Mouse (Mus musculus): ENCODE results near the gene Zfp57. TPM values are rescaled to one million over a fixed set of nuclear protein-coding genes. Genes with fewer than 3 reads are reported as not detected.
"Not testable (repeated sequence)": the region's sequence is repeated elsewhere in the genome, so short reads cannot be mapped to it uniquely, and the experiment has no call there.

The Zfp57 gene
- 10 to 100 TPM; 15.9 to 18.1 TPM for total RNA-seq (2021)

DNA sequence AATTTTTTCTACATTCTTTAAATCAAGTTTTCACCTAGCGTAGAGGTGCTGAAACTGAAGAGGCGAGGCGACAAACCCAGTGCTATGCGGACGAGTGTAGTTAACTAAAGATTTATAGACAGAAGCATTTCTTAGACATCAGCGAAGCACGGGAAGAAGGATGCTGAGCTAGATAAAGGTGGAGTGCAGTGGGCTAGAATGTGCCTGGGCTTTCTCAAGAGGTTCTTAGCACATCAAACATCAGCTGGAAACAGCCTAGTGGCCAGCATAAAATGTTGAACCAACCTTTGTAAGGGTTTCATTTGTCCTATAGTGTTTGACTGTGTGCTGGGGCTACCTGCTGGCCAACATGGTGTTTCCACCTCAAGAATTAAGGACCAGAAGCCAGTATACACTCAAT is at the start of gene Zfp57:
TSS of gene Zfp57 (plus strand) at position 301 of the 400 bp plus-strand sequence.
- DNase-seq = no peak

DNA sequence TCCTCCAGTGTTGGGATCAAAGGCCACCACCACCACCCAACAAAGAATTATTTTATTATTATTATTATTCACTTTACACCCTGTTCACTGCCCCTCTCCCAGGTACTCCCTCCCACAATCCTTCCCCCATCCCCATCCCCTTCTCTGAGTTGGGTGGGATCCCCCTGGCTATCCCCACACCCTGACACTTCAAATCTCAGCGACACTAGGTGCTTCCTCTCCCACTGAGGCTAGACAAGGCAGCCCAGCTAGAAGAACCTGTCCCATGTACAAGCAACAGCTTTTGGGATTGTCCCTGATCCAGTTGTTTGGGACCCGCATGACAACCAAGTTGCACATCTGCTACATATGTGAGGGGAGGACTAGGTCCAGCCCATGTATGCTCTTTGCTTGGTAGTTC is 48.3 kb upstream of the Zfp57 start:
- no peak for DNase-seq

DNA sequence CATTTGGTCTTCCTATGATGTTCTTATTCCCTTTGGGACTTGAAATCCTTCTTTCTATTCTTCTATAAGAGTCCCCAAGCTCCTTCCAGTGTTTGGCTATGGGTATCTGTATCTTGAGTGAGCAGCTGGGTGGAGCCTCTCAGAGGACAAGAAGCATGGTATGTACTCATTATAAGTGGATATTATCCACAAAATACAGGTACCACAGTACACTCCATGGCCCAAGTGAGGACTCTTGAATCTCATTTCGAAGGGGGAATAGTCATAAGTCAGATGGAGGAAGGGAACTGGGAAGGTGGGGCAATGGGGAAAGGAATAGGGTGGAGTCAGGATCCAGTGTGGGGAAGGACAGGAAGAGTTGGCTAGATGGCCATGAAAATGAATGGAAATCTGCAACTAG is 47.9 kb upstream of the Zfp57 start:
- no peak for DNase-seq

DNA sequence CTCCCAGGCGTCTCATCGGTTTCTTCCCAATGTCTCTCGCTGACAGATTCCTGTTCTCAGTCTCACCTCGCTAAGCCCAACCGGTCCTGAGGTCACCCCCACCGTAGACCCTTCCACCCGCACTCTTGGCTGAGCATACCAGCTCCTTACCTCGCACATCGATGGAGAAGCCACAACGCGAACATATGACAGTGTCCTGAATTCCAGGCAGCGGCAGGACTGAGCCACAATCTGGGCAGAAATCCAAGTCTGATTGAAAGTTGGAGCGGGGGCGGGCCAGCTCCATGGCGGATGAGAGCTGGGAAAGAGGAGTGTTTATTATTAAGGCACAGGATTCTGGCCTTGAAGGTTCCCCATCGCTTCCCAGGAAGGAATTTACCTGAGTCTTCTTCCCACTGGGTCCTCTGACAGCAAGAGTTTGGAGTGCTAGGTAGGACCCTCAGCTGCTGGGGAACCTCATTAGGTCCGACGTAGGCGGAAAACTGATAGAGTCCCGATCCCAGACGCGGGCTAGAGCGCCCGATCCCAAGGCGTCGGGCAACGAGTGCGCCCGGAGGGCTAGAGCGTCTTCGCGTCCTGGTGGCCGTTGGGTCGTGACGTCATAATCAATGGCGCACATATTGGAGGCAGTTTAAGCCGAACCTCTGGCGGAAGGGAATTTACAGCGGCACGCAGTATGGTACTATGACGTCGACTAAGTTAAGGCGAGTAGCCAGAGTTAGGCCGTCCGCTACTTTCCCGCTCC is 42.8 kb upstream of the Zfp57 start, which contains the start of the genes Znrd1 and Znrd1as:
TSS of gene Znrd1 (minus strand) at position 561 of the 745 bp plus-strand sequence.
TSS of gene Znrd1as (plus strand) at position 594 of the 745 bp plus-strand sequence.
- peak; percentile 93 to 95 for DNase-seq

DNA sequence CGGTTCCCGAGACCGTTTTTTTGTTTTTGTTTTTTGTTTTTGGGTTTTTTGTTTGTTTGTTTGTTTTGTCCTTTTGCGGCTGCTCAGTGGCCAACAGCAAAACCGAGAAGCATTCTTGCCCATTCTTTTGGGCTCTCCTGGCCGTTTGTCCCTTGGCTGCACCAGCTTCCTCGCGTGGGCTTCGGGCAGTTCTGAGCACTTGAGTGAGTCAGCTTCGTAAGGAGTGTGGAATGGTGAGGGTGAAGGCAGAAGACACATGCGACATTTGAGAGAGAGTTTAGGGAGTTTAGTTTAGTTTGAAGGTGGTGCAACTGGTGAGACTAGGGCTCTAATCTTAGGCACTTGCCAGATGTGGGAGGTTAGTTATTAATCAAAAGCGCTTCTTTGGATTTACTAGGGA is 42.1 kb upstream of the Zfp57 start:
- DNase-seq = no peak

DNA sequence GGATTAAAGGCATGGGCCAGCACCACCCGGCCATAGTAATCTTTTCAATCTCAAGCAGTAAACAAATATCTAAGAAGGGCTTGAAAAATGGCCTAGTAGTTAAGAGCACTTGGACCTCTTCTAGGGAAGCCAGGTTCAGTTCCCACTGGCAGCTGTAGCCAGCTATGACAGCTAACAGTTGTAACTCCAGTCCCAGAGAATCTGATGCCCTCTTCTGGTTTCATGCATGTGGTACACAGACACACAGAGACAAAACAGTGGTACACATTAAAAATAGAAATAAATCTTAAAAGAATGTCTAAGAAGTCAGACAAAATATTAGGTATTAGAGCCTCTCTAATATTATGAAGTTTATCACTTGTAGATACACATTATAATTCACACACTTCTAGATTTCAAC is 39.8 kb upstream of the Zfp57 start:
- no peak for DNase-seq

DNA sequence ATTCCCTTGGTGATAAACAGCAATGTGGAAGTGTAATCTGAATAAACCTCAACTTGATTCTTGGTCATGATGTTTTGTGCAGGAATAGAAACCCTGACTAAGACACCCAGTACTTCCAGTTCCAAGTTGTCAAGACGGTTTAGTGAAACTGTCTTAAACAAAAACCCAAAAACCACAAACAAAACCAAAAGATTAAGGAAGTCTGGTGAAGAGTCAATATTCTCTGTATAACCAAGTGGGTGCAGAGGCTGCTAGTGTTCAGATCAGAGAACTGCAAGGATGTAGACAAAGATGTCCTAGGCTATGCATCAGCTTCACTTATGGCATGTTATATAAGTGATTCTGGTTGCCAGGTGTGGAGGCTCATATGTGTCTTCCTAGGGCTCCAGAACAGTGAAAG is 34.1 kb upstream of the Zfp57 start:
- no peak for DNase-seq

DNA sequence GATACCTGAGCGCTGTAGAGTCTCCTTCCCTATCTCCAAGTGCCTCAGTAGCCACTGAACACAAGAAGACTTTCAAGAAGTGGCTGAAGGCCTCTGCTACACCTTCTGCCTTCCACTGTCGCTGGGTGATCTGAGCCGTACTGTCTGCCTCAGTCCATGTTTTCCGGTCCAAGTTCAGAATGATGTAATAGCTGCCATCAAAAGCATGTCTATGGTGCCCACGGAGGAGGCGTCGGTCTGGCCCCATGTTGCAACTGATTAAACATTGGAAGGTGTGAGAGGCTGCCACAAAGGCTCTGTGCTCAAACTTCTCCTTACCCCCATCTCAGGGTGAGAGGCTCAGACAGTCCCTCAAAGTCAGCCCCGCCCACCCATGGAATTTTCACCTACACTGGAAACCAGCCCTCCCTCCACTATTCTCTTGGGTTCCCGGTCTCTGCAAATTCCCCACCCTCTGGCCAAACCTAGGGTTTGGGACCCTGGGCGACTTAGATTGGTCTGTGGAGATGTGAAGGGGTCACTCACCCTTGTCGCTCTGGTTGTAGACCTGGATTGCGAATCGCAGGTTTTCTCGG is 30.6 kb upstream of the Zfp57 start:
- no peak for DNase-seq

DNA sequence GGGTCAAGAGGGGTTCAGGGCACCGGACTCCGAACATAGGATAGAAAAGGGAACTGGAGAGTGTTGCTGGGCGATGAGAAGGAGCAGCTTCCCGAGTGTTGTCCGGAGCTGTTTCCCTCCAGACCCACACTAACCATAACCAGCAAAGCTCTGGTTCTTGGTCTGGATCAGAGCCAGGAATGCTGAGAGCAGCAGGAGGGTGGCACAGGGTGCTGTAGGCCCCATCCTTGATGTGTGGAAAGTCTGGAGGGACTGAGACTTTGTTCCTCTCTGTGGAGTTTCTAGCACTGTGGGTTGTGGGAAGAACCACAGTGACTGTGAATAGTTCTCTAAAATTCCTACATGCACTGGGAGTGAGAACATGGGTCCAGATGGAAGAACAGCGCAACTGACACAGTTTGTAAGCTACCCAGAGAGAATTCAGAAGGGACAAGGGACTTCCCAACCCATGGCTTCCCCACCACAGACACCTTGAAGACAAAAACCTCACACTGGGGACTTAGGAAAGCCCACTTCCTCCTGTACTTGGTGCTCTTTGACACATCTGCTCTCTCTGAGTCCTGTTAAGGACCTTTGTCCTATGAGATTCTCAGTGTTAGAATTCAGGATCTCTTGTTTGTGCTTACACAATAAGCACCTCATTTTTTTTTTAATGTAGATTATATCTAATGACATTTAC is 29.7 kb upstream of the Zfp57 start:
- DNase-seq = no peak

DNA sequence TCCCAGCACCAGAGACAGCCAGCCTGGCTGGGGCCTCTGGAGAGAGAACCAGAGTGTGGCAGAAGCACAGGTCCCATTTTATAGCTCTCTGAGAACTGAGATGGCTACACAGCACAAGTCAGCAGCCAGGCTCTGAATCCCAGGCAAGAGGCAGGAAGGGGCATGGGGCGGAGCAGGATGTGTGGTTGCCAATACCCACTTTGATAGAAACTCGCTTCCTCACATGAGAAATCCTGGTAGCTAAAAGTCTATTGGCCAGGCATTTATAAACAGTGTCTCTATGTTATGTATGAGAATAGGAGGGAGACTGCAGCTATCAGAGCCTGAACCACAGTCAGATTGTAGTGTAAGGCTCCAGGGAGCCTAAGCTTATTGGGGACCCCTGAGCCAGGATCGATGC is 28.2 kb upstream of the Zfp57 start:
- no peak for DNase-seq

DNA sequence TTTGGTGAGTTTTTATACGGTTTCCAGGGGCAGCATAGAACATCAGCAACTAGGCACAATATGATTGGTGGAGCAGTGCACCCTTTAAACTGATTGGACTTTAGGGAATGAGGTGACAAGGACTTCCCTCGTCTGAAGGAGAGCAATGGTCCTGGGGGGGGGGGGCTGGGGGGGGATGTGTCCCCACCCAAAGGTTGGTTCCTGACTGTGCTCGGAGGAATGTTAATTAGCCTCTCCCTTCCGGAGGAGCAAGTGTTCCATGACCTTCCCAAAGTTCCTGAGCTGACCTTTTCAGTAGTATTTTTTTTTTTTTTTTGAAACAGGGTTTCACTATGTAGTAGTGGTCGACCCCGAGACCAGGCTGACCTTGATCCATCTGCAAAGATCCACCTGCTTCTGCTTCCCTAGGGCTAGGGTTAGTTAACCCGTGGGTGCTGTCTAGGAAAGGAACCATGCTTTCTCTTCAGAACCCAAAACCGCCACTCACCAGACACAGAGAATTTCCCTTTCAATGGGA is 27.6 kb upstream of the Zfp57 start:
- no peak for DNase-seq

DNA sequence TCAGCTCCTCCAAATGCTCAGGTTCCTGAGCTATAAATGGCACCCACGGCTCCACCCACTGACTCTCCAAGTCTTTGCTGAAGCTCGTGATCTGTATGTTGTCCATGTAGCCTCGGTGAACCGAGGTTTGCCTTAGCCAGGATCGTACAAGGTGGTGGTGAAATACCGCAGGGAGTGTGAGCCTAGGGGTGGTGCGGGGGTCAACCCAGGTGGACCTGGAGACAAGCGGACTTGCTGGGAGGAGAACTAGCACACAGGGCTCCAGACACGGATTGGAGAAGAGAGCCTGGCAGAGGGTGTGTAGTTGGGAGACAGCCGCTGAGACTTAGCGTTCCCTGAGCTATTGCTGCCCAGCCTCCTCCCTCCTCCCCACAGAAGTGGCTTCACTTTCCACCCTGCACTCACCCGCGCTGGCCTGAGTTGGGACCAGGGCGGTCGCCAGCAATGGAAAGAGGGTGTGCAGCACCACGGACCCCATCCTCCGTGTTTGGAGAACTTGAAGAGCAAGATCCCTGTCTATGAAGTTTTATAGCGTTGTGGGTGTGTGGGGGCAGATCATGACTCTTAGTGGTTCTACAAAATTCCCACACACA is 19.6 kb upstream of the Zfp57 start, which contains the start of gene 2410137M14Rik:
TSS of gene 2410137M14Rik (minus strand) at position 17 of the 593 bp plus-strand sequence.
- peak; percentile 24 to 26 for DNase-seq

DNA sequence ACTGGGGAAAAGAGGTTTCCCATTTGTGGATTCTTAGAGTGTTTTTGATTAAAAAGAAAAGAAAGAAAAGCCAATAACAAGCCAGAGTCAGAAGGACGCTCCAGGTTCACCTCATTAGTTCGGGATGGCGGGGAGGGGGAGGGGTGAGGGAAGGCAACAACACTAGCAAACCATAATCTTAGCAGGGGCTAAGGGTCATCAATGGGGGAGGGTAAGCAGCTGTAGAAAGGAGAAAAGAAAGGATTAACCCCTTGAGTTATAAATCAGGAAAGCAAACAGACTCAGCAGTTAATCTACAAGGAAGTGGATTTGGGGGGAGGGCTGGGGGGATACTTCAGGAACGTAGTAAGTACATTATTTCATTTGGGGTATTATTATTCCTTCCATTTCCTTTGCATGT is 19.1 kb upstream of the Zfp57 start:
- no peak for DNase-seq

DNA sequence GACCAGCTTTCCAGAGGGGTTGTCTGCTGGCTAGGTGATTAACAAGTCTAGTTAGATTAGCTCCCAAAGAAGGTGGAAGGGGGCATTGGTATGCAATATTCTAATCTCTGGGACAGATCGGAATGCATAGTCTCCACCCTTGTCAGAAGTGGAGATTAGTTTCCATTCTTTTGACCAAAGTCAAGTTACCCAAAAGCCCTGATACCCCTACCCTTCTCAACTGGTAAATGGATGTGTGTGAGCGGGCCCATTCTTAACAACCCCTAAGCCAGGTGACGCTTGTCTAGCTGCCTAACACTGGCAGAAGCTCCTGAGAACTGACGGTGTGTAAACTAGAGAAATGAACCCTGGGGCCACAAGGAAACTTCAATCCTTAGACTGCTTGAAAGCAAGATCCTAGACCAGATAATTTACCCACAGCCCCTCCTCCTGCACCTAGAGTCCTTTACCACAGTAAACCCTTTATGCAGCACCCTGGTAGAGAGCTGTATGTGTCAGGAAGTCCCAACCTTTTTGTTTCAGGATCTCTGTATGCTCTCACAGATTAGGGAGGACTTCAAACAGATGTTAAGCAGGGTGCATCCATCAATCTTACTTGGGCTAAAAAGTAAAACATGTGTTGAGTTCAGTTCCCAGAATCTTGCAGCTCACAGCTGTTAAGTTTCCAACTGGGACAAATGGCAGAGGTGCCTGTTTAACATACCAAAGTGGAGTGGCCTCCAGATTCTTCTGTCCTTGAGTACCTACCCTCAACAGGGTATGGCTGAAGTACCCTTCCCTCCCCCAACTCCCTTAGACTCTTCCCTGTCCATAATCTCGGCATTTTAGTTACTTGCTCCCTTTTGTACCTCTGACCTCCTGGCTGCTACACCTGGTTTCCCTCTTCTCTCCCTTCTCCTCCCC is 18.5 kb upstream of the Zfp57 start:
- DNase-seq = no peak

DNA sequence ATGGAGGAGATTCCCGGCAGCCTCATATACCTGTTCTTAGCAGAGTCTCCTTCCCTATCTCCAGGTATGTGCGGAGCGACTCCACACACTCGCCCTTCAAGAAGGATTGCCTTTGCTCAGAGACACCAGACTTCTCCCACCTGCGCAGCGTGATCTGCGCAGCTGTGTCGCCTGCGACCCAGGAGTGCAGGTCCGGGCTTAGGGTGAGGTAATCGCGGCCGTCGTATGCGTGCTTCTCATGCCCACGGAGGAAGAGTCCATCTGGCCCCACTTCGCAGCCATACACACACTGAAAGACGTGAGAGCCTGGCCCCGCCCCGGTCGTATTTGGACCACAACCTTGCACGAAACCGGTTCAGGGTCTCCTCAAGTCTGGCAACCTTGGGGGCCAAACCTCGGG is 12.5 kb upstream of the Zfp57 start:
- DNase-seq = no peak

DNA sequence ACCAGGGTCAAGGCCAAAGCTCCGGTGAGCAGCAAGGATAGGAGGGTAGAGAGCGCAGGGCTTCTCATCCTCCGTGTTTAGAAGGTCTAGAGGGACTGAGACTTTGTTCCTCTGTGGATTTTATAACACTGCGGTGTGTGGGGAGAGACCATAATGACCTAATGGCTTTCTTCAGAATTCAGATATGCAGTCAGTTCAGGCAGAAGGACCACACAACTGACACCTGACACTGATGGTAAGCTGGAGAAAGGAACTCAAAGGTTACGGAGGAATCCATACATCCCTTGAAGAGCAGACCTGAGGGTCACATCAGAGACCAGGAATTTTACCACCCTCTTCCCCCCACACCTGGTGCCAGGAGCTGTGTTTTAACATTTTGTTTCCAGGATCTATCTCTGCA is 11.5 kb upstream of the Zfp57 start, which contains the start of gene H2-M5:
TSS of gene H2-M5 (minus strand) at position 101 of the 400 bp plus-strand sequence.
- no peak for DNase-seq

DNA sequence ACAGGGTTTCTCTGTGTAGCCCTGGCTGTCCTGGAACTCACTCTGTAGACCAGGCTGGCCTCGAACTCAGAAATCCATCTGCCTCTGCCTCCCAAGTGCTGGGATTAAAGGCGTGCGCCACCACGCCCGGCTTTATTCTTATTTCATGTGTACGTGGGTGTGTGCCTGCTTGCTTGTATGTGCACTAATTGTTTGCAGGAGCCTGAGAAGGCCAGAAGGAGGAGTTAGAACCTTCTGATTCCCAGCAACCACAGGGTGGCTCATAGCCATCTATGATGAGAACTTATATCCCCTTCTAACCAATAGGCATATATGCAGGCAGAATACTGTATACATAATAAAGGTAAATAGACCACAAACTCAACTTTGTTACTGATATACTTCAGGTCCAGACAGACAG is 10.3 kb upstream of the Zfp57 start:
- DNase-seq = not testable (repeated sequence)

DNA sequence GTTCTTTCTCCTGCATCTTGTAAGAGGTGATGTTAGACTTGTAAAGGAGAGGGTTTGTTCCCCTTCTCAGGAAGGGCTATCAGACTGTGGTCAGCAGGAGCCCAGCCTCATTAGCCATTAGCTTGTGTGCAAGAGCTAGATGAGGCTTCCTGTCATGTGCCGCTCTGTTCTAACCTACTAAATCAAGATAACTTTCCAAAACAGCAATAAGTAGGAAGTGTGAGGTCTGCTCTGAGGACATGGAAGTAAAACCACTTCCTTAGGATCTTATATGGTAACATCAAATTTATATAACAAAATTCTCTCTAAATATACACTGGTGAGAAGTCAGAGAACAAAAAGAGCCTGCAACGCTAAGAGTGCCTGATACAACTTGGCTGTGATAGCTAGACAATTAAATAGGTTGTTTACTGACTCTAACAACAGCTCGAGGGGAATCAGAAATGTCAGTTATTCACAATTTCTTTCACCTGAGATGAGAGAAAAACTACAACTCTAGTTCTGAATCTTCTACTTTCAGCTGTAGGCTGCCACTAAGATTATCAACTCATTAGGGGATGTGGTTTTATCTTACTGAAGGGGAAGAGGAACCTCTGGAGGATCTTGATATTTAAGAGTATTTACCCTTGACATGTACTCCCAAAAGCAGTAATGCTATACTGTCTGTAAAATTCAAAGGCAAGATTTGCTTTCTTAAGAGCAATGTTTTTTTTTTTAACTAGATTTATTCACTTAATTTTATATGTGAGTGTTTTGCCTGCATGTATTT is 8.4 kb upstream of the Zfp57 start:
- DNase-seq = no peak

DNA sequence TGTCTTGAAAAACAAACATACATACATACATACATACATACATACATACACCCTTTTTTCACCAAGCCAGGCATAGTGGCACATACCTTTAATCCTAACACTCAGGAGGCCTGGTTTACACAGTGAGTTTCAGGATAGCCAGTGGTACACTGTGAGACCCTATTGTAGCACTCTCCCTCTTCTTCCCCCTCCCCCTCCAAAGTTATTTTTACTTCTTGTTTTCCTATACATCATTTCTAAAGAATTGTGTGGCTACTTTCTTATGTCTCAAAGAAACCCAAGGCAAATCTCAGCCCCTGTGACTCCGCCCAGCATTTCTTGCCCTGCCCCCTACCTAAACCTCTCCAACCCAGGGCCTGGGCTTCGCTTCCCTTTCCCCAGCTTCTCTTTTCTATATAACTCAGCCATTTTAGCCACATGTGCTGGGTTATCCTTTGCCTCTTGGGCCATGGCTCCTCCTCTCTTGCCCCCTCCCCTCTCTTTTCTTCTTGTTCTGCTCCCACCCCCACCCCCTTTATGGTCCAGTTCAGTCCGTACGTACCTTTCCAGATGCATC is 7.1 kb upstream of the Zfp57 start:
- no peak for DNase-seq

DNA sequence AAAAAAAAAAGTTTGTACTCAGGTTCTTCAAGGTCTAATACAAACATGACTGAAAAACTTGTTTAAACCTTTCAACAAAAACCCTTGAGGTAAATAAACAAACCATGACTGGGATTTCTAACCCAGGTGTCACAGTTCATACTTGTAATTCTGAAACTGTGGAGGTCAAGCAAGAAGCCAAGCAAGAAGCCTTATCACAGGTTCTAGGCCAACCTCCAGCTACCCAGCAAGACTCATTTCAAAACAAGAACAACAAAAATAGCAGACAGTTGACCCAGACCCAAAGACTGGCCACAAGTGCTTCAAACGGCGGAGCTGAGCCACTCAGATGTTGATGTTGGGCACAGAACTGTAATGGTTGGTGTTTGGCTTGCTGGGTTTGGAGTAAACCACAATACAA is 6.4 kb upstream of the Zfp57 start:
- no peak for DNase-seq

DNA sequence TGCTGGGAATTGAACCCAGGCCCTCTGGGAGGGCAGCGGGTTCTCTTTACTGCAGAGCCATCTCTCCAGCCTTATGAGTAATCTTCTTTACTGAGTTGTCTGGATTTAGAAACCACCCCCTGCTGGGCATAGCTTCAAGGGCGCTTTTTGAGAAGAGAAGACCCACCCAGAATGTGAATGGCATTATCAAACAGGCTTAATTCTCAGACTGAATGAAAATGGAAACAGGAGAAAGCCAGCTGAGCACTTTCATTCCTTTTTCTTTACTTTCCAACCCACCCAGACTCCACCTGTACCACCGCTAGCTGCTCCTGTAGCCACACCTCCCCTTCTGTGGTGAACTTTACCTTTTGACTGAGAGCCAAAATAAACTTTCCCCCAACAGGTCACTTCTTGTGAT is 5.5 kb upstream of the Zfp57 start:
- DNase-seq = no peak

All from layer of hippocampus, postnatal 36 days (tissue).